8 mouse cellular contexts compared by ENCODE assay signal in the genomic region with DNA sequence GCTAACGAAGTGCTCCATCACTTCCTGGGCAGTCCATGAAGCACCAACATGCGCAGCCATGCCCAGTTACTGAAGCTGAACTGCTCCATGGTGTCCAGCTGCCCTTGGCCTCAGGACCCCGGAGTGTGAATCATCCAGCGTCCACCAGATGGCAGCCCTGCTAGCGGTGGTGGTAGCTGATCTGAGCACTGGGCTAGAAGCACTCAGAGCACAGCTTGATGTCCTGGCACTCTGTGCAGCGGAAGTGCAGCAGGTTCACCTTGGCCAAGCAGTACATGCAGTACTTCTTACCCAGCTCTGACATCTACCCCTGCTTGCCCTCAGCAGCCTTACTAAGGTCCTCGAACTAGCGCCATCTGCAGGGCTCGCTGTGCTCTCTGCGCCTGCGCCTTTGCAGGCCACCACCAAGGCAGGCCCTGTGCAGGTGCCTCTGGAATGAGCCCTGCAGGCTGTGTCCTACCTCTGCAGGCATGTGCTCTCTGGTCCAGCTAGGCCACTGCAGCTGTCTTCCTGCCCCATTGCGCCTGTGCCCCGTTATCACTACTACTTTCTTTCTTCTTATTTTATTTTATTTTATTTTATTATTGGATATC.
DNase-seq lines count a peak whose midpoint lies in the region; ATAC-seq and TF ChIP-seq lines count a peak whose summit lies in the region.
"Not testable (repeated sequence)": the region's sequence is repeated elsewhere in the genome, so short reads cannot be mapped to it uniquely, and the experiment has no call there.

No protein-coding gene starts in this region.

- not testable (repeated sequence) for H3K4me2 ChIP-seq in intestine, embryonic 15.5 days (replicated peaks); lung, embryonic 14.5 days

- H3K4me1 ChIP-seq in intestine, embryonic 15.5 days (replicated peaks); lung, embryonic 14.5 days (ENCODE audit: insufficient read depth): not testable (repeated sequence)

- not testable (repeated sequence) for H3K9me3 ChIP-seq in intestine, embryonic 15.5 days; lung, embryonic 14.5 days (ENCODE audit: low read depth, low read length)

- not testable (repeated sequence) for H3K36me3 ChIP-seq in intestine, embryonic 15.5 days; lung, embryonic 14.5 days (ENCODE audit: insufficient read depth)

- not testable (repeated sequence) for H3K9ac ChIP-seq in intestine, embryonic 15.5 days; lung, embryonic 14.5 days

- H3K4me3 ChIP-seq in intestine, embryonic 15.5 days (replicated peaks); lung, embryonic 14.5 days (ENCODE audit: low read depth, low read length): not testable (repeated sequence)

- not testable (repeated sequence) for H3K27me3 ChIP-seq in intestine, embryonic 15.5 days (replicated peaks); lung, embryonic 14.5 days (ENCODE audit: insufficient read depth, low read length)

- H3K27ac ChIP-seq in intestine, embryonic 15.5 days; lung, embryonic 14.5 days (ENCODE audit: low read depth): not testable (repeated sequence)

- peak; percentile 11 for DNase-seq in A20 (ENCODE audit: low read depth, low spot score)
- peak; percentile 45 for DNase-seq in adrenal gland, postnatal 14 days
- DNase-seq in embryo, embryonic 11 days, result peak; percentile 16
- peak; percentile 32 for DNase-seq in kidney, postnatal 10 days
- not testable (repeated sequence) for DNase-seq in lung, embryonic 14.5 days
- DNase-seq in testis, postnatal 14 days (ENCODE audit: low spot score), result peak; percentile 37

- TF ChIP-seq CTCF in lung, embryonic 14.5 days (IDR thresholded peaks at IDR 0.05; ENCODE audit: low read depth), result peak; percentile 29

- 42% methylated on average over 13 of the region's 13 CpGs for WGBS in intestine, embryonic 15.5 days
- WGBS in lung, embryonic 14.5 days, result 43% methylated on average over 10 of the region's 13 CpGs

- ATAC-seq in intestine, embryonic 15.5 days, result peak; percentile 62; the same call in 1 of the 2 replicates
- peak; percentile 49; the same call in 1 of the 2 replicates for ATAC-seq in lung, embryonic 14.5 days (ENCODE audit: insufficient read depth)
- ATAC-seq in megakaryocyte-erythroid progenitor cell, adult 5-6 weeks (replicated peaks; ENCODE audit: low FRiP score, low TSS enrichment, poor library complexity, severe bottlenecking), result peak; percentile 71; the same call in 1 of the 2 replicates
